Mouse (Mus musculus): ENCODE data around the gene Prtn3.

Gene Prtn3

DNA sequence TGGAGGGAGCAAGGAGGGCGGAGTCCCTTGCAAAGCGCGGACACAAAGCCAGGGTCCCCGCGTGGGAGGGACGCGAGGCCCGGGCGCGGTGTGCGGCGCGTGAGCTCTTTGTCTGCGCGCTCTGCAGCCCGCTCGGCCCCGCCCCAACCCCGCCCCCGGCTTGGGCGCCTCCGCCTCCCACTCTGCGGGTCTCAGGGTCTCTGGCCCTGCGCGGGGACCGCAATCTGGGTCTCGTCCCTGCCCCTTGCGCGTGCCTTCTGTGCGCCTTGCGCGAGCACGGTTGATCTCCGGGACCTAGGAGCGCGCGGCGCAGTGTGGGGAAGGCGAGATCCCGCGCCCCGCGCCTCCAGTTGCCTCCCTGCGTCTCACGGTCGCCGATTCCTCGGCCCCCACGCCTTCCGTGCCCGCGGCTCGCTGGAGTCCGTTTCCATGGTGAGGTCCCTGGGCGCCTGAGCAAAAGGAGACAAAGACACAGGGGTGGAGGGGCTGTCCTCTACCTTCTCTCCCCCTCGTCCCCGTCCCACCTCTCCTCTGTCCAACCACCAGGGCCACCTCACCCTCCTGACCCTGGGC is at the start of gene Prtn3, which contains the start of gene Plppr3:
Prtn3 (plus strand) TSS at position 187 of the 573 bp plus-strand sequence.
Plppr3 (minus strand) TSS at position 345 of the 573 bp plus-strand sequence.
- peak; percentile 37 for DNase-seq (ENCODE audit: low read depth)

DNA sequence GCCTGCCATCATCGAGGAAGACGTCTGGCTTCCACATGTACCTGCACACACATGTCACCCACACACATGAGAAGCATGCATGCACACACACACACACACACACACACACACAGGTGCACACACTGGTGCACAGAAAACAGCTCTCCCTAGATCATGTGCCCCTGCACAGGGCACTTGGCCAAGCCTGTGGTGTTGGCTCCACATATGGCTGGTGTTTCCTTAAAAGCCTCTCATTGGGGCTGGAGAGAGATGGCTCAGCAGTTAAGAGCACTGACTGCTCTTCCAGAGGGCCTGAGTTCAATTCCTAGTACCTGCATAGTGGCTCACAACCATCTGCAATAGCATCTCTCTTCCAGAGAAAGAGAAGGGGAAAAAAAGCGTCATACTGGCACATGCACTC is 42.7 kb upstream of the Prtn3 start:
- no peak for DNase-seq (ENCODE audit: low read depth)

DNA sequence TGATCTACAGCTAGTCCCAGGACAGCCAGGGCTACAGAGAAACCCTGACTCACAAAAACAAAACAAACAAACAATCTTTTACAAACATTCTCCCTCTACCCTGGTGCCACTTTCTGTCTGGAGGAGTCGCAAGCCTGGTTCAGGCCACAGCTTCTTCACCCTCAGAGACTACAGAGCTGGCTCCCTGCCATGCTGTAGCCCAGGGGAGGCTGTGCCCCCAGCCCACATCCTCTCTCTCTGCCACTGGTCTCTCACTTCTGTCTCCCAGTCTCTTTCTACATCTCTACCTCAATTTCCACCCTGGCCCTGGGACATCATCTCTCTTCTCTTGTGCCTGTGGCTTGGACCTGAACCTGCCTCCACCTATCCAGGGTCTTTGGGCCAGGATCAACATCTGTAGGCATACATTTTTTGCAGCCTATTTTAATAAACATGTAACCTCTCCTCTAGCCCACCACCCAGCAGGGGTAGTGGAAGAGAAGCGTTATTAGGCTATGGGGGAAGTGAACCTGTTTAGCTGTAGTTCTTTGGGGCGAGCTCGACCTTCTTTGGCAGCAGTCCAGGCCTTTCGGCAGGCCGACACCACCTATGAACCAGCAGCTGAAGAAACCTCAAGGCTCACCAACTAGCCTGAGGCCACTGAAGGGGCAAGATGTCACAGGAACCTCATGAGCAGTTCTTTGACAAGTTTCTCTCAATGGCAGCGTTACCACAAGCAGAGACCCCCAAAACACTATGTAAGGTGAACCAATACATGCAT is 42.1 kb upstream of the Prtn3 start:
- peak; percentile 70 for DNase-seq (ENCODE audit: low read depth)

DNA sequence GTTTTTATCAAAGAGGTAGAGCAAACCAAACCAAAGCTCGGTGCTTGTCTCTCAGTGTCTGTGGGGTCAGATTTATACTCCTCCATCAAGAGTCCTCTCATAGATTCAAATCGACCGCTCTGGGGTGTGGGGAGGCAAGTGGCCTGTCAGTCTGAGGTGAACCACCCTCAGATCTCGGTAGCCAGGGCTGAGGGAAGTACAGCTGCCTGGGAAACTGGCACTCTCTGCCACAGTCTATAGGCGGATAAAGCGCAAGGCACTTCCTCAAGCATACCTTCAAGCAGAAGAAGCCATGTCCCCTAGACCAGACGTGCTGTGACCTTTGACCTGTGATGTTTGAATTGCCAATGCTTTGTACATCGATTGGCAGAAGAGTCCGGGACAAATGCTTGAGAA is 41.5 kb upstream of the Prtn3 start:
- DNase-seq (ENCODE audit: low read depth), result no peak

DNA sequence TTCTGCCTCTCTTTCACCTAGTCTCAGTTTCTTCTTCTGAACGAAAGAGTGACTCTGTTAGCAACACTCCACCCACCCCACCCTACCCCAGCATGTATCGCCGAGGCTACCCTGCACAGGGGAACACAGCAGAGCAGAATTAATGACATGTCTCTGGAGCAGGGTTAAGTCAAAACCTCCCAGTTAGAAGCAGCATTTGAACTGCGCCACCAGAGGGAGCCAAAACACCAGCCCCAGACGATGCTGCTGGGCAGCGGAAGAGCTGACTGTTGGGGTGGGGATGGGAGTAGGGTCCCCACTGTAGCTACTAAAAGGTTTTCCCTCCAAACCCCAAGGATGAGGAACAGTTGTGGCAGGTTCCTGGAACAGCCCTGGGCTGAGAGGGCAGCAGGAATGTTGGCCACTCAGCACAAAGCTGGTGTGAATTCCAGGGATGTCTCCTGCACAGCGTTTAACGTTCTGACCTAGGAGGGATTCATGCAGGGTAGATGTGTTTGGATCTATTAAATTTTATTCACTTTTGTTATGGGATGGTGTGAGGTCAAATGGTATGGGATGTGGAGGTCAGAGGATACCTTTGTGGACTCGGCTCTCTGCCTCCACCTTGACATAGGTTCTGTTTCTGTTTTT is 39.4 kb upstream of the Prtn3 start:
- peak; percentile 90 for DNase-seq (ENCODE audit: low read depth)

DNA sequence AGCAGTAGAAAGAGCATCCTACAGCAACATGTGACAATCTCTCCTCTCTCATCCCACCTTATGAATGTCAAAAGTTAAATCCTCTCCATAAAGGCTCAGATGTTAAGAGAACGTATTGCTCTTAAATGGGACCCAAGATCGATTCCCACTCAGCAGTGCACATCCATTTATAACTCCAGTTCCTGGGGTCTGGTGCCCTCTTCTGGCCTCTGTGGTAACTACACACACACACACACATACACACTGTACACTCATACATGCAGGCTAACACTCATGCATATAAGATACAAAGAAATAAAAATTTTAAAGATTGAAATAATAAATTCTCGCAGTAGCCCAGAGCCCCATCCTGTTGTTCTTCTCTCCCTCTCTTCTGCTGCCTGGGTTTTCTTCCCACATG is 37.4 kb upstream of the Prtn3 start:
- peak; percentile 37 for DNase-seq (ENCODE audit: low read depth)

DNA sequence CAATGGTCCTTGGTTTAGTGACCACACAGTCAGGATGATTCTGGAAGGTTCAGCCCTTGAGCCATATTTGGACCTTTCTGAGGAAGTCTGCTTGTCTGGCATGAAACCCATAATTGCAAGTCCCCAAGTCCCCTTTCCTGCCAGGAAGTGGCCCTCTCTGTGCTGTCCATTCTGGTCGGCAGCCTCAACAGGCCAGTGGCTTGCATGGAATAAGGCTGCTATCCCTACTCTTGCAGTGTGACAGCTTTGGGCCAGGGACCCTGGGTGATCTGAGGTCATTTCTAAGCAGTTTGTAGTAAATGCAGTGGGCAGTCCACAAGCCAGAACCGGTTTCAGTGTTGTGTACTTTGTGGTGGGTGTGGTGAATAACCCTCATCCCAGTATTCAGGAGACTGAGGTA is 36.1 kb upstream of the Prtn3 start:
- no peak for DNase-seq (ENCODE audit: low read depth)

DNA sequence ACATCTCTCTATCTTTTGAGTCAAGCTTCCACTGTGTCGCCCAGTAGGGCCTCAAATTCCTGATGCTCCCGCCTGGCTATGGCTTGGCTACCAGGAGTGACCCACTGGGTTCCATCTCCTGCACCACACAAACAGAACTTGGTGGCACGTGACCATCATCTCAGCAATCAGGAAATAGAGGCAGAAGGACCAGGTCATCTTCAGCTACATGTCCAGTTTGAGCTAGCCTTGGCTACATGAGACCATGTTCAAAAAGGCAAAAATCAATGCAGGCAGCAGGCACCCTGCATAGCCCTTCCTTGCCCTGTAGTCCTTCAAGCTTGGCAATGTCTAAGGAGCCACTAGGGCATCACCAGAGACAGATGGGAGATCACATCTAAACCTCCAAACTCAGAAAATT is 34.2 kb upstream of the Prtn3 start:
- DNase-seq (ENCODE audit: low read depth), result peak; percentile 16

DNA sequence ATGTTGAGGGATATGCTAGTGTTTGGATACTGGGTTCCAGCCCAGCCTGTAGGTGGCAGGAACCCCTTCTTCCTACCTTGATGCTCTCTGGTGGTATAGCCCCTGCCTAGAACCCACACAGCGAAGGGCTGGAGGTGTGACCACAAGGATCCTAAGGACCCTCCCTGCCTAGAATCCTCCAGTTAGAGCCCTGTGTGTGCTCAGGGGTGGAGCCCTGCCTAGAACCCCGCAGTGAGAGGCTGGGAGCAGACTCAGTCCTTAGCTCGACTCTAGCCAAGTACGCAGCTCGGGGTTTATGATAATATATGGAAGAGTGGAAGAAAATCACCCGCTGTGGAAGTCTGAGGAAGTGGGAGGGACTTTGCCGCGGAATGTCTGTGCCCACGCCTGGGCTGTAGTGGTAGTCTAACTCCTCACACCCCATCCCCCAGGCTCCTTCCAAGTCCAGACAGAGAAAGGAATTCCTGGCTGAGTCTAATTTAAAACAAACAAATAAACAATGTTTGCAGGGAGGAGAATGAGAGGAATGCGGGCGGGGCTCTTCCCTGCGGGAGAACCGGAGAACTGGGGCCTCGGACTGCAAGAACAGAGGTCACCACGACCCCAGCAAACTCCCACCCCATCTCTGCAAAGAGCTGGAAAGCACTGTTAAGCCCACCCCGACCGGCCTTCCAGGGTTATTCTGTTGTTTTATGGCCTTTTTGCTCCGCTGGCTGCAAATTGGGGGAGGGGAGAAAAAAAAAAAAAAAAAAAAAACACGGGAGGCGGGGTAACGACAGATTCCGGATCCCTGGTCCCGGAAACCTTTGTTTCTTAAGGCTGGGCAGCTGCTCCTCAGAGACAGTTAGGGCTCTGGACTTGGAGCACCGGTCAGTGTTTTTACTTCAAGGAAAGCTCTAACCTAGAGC is 33.4 kb upstream of the Prtn3 start:
- peak; percentile 48 for DNase-seq (ENCODE audit: low read depth)

DNA sequence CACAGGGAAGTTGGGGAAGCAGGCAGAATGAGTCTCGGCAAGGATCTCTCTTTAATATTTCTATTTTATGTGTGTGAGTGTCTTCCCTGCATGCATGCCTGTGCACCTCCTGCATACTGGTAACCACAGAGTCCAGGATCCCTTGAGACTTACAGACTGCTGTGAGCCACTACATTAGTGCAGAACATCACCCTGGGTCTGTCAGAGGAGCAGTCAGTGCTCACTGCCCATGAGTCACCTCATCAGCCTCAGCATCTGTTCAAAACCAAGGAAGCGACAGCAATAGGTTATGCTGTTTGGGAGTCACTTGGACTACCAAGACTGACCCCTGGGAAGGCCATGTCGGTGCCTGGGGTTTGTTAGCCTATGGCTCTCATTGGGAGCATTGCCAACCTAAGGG is 32.0 kb upstream of the Prtn3 start:
- no peak for DNase-seq (ENCODE audit: low read depth)

DNA sequence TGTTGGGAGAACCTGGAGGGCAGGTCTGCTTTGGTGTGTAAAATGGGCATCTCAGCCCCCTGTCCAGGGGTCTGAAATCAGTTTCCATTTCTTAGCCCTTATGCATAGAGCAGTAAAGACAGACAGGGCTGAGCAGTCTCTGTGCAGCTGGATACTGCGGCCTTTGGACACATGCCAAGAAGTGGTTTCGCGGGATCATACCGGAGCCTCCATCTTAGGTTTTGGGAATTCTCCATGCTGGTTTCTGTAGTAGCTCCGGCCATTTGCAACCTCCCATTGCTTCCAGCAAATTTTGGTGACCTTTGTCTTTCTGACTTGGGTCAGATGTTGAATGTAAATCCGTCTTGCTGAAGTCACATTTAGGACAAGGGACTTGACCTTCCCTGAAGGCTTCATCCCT is 30.8 kb upstream of the Prtn3 start:
- no peak for DNase-seq (ENCODE audit: low read depth)

DNA sequence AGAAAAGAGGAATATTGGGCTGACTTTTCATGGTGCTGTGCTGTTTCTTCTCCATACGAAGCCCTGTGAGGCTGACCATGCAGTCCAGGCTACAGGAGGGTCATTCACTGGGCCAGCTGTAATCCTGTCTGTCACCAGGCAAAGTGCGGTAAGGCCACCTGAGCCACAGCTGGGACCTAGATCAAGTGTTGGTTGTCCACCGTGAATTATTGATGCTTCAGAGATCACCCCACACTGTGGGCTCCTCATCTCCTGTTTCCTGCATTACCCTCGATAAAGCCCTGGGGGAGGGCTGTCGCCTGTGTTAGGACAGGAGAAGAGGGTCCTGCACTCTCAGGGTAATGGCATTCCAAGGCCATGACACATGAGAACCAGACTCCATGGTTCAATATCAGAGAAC is 27.7 kb upstream of the Prtn3 start:
- no peak for DNase-seq (ENCODE audit: low read depth)

DNA sequence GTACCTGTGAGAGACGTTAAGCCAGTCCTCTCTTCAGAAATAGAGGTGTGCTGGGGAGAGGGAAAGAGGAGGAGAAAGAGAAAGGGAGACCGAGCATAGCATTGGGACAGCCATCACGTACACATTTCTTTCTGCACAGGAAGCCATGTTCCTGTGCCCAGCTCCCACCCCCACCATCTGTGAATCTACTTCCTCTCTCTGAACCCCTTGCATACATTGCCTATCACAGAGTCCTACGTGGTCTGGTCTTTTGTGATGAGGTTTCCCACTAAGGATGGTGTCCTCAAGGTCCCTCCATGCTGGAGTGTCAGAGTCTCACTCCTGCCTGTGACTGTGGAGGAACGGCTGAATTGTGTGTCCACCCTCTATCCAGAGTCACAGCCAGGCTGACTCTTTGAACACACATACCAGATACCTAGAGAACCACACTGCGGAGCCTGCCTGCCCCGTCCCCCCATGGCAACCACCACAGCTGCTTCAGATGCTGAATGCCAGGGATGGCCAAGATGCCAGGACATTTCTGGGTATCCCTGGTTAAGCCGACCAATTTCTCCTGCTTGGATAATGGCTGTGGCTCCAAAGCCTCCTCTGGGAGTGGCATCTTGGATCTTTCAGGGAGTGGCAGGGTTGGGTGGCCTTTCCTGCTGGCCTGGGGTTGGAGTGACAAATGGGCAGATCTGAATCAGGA is 24.2 kb upstream of the Prtn3 start:
- DNase-seq (ENCODE audit: low read depth), result peak; percentile 65

DNA sequence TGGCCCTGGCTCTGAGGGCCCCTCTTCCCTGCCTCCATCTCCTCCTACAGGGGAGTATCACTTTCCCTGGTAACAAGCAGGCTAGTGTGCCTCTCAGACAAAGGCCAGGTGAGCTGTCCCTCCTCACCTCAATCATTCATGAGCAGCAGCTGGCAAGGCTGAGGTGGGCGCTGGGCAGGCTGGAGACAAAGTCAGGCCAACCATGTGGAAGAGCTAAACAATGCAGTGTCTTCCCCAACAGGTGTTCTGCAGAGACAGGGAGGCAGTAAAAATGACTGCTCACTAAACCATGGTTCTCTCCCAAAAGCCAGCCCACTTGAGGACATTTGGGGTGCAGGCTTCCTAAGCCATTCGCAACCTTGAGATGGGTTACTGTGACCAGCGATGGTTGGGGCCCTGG is 22.6 kb upstream of the Prtn3 start:
- peak; percentile 29 for DNase-seq (ENCODE audit: low read depth)

DNA sequence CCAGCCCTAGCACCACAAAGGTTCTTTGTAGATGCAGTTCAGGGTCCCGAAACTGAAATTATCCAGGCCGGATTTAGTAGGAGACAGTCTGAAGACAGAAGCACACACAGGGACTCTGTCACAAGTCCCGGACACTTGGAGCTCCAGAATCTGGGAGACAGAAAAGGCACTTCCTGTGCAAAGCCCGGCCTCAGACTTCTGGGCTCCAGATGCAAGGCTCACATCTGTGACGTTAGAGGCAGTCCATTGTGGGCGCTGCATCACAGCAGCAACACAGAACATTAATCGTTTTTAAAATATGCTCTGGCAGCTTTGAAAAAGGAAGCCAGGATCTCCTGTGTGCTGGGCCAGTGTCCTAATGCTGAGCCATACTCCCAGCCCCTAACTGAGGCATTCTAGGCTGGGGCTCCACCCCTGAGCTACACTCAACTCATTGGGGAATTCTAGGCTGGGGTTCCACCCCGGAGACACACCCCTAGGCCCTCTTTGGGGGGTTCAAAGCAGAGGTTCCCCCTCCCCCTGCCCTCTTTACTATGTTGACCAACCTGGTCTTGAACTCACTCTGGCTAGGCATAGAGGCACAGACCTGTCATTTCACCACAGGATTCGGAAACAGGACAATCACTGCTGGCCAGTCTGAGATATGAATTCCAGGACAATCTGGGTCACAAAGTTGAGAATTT is 22.0 kb upstream of the Prtn3 start:
- peak; percentile 64 for DNase-seq (ENCODE audit: low read depth)

DNA sequence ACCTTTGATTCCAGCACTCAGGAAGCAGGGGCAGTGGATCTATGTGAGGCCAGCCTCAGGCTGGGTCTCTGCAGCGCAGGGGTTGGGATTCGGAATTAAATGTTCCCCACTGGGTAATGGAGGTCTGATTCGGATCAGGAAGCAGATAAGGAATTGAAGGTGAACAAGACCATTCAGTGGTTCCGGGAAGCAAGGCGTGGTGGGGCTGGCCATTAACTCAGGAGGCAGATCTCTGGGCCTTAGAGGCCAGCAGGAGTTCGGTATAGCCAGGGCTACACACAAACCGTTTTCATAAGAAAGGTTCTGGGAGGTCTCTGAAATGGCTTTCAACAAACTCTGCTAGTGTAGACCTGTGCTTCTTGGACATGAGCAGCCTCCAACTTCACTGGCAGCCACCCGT is 21.4 kb upstream of the Prtn3 start:
- no peak for DNase-seq (ENCODE audit: low read depth)

DNA sequence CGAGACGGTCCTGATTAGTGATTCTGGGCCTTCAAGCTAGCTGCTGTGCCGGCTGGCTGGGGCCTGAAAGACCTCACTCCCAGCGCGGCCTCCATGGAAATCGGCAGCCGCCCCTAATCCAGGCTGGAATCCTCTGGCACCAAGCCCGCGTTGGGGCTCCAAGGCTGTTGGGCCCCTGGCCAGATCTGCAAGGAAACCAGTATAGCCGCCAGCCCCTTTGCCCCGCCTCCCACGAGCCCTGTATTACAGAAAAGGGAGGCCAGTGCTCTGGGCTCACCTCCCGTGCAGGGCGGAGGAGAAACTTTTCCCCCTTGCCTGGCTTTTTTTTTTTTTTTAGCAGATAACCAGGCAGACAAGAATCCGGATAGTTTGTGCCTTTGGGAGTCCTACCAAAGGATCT is 20.9 kb upstream of the Prtn3 start:
- DNase-seq (ENCODE audit: low read depth), result no peak

DNA sequence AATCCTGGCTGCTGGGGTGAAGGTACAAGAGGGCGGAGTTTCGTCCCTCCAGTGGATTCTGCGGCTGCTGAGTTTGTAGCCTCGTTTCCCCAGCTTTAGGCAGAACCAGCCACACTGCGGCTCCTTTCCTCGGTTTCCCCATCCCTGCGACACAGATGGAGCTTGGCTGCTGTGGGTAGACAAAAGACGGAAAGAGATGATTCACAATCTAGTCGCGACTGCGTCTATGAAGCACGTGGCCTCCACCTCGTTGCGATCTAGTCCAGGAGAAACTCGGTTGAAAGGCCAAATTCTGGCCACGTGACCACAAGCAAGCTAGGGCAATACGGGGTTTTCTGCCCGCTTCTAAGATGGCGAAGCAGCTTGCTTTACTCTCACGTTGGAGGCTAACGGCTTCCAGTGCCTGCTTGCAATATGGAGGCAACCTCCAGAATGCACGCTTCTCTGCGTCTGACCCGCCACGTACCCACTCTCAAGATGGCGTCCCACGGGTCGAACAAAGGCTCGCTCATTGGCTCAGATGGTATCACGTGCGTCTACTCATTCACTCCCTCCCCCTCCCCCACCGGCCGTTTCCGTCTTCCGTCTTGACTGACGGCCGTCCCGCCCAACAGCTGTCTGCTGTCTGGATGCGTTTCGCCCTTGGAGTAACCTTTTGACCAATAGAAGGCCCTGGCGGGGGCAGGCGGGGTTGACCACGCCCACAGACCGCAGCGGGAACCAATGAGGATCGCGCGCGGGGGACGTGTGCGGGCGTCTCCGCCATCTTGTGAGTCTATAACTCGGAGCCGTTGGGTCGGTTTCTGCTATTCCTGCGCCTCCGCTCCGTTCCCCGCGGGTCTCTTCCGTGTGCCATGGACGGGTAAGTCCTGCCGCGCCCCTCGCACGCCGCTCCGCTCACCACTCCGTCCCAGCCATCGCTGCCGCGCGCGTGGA is 20.1 kb upstream of the Prtn3 start, which contains the start of gene Ptbp1:
Ptbp1 (plus strand) TSS at position 568 of the 936 bp plus-strand sequence.
- peak; percentile 100 for DNase-seq (ENCODE audit: low read depth)

DNA sequence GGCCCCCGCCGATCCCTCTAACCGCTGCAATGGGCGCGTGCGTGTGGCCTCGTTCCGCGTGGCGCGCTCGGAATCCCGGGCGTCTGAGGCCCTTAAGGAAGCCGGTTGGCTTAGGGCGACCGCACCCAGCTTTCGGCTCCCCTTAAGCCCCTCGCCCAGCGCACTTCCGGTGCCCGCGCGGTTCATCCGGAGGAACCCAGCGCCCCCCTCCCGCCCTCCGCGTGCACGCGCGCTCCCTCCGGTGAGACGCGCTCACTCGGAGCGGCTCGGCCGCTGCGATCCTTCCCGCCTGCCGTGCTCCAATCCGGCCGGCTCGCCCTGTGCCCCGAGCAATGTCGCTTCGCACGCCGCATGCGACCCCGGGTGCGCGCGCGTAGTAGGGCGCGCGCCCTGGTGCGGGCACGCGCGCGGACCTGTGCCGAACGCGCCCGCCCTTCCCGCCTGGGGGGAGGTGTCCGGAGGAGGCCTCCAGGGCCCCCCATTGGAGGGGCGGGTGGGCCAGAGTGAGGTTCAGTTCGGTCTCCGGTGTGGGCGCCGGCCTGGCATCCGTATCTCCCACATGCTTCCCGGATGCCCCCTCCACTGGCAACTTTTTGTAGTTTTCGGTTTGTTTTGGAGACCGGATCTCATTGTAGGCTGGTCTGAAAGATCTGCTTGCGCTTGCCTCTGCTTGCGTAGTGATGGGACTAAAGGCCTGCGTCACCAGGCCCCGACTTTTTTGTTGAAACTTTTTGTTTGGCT is 19.3 kb upstream of the Prtn3 start:
- peak; percentile 89 for DNase-seq (ENCODE audit: low read depth)
